Mouse (Mus musculus) forelimb bud, embryonic 11.5 days (tissue): Measurements from ENCODE around the gene F13a1.

Experiments
- DNase-seq: peaks from one replicate; pipeline ENCODE4 v3.0.0-alpha.2; 2012; ENCODE audit warnings: low read depth, low spot score

Gene F13a1

DNA sequence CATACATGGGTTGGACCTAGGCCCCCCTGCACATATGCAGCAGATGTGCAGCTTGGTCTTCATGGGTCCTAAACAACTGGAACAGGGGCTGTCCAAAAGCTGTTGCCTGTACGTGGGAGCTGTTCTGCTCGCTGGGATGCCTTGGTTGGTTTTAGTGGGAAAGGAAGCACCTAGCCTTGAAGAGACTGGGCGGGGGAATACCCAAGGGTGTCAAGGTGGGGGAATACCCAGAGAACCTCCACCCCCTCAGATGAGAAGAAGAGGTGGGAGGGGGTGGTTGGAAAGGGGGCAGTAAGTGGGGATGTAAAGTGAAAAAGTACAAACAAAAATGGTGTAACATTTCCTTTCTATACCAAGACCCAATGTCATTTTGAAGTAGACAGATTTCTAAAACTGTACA lies 95.1 kb downstream of the F13a1 start:
- DNase-seq: no peak

DNA sequence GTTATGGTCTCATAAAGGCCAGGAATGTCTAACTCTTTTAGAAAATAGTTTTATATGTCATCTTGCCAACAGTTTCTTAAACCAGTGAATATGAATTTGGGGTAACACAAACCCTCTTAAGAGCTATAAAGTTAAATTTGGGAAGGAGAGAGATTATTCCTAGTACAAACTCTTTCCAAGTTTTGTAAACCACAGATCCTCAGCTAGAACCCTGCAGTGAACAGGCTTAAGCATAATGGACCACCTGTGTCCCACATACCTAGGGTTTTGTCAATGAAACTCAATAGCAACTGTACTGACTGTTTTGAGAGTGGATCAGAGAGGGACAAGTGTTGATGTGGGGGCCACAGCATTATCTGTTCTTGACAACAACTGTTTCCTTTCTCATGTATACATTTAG lies 96.4 kb downstream of the F13a1 start:
- no peak for DNase-seq

GRCm38 (mm10) chr13:36941891-36942290 lies 108.2 kb downstream of the F13a1 start:
- no peak for DNase-seq

DNA sequence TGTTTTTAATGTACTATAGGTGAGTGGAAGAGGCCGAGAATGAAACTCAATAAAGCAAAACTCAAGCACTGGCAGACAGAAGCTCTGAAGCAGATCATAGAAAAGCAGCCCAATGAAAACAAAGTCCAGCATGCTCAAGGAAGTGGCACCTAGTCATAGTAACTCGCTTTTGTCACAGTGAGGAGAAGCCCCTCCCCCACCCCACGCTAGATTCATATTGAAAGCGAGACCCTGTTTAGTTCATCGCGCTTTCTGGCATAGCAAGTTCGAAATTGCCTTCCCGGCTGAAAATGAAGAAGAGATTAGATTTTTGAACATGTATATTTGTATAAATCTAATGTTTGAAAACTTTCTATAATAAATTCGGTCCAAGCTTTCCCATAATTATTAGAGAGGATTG lies 118.0 kb downstream of the F13a1 start:
- DNase-seq: no peak

DNA sequence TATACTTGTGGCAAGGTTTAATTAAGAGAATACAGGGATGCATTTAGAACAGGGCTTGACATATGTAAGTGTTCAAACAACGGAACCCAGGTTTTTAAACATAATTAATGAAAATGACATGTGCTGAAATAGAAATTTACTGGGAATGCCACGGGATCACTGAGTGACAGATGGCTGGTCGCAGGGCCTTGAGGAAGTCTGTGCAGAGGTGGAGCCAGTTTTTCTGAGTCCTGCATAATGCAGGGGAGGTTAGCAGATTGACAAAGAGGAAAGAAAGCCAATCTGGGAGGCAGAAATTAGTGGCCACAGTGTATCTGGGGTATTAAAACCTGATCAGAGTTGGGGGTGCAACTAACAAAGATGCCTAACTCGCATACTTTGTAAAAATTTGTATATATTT lies 130.3 kb downstream of the F13a1 start:
- DNase-seq: no peak

GRCm38 (mm10) chr13:36903885-36904284 lies 146.2 kb downstream of the F13a1 start:
- no peak for DNase-seq

DNA sequence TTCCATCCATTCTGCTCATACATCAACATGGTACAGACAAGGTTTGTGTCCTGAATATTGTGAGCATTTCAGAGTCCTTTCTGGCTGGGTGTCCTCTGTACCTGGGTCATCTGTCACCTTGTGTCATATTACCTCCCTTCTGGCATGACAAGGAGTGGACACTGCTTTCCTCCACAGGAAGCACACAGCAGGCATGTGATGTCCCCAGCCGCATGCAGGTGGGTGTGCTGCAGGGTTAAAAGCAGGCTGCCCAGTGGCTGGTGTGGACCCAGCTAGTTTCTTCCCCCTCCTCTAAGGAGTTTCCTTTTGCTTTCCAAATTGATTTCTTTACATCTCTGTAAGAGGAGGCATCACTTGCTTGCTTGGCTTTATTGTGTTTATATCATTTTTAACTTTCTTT lies 146.6 kb downstream of the F13a1 start:
- no peak for DNase-seq

DNA sequence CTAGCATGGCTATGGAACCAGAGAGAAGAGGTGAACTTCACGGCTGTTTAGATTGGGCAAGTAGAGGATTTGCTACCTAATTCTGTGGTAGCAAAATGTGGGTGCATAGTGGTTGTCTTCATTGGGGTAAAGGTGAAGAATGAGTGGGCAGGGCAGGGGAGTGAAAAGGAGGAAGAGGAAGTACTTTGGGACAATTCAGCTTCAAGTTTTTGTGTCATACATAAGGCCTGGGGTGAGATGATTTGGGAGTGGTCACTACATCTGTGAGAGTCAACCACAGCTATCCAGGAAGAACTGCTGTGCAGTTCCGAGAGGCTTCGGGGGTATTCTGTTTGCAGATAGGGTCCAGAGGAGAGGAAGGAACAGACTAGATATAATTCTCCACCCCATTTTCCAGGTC lies 148.4 kb downstream of the F13a1 start:
- no peak for DNase-seq

DNA sequence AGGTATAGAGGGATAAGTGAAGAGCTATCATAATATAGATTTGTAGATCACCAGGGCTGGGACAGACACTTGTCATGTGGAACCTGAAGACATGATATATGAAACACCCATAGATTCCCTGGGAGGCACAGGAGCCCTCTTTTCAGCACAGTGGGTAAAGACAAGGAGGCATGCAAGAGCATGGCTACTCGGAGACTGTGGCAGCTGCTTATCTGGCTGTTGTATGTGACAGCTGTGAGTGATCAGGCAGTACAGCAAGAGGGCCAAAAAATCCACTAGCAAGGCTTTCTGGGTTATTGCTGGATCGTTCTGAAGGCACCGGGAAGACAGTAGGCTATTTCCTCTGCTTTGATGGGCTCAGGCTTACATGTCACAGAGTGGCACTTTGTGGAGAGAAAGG lies 149.0 kb downstream of the F13a1 start:
- DNase-seq: no peak

DNA sequence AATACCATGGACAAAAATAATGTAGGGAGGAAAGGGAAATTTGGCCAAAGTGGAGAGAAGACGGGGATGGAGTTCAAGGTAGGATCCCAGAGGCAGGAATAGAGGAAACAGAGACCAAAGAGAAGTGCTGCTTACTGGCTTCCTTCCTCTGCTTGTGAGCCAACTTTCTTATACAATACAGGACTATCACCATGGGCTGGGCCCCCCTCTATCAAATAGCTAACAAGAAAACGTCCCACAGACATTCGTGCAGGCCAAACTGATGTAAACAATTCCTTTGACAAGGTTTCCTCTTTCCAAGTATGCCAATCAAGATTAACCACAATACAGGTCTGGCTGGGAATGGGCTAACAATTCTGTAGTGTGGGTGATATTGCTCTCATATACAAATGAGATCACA lies 154.0 kb downstream of the F13a1 start:
- DNase-seq: no peak

- no peak for DNase-seq
Observed at GRCm38 (mm10) chr13:36893762-36894161, 156.3 kb downstream of the F13a1 start.

DNA sequence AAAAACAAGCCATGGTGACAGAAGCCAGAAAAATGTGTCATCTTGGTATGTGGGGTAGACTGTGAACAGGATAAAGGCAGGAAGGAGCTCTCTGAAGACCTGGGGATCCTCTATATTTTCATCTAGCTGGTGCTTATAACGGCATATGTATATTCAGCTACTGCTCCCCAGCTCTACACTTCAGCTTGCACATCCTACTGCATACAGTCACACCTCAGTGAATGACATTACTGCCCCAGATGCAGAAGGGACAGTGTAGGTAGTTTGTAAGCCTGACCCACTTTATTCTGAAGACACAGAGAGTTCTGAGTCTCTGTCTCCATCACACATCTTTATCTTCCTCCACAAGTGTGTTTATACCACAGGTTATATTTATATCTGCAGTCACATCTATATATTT lies 157.8 kb downstream of the F13a1 start:
- no peak for DNase-seq

DNA sequence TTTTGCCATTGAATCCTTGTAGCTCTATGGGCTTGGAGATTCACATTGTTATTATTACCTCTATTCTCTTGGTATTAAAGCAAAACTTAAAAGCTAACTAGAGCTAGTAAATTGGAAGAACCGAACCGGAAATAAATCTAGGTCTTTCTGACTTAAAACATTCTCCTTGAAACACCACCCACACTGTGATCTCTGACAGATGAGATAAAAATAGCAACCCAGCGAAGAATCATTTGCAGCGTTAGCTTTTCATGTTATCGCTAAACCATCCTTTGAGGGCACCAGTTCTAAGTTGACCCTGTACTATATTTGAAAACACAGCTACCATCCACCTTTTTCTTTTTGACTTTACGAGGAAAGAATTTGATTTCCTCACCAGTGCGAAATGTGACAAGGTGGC lies 164.1 kb downstream of the F13a1 start:
- no peak for DNase-seq

DNA sequence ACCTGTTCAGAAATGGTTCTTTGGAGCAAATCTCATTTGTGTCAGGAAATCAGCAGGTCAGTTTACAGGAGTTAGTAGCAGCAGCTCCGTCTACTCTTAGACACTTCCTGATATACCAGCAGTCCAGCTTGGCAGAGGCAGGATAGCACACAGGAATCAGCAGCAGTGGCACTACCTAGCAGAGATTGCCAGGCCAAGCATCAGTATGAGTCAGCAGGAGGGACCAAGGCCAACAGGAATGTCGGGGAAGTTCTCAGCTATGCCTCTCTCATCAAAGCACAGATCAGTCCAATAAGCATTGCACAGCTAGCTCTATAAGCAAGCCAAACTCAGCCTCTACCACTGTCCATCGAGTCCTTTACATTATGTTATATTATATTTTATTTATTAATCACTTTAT lies 210.9 kb downstream of the F13a1 start:
- no peak for DNase-seq
